Mouse (Mus musculus): Measurements from ENCODE around the gene Met.
A peak's percentile ranks its signal among the peaks of the same experiment; 100 is the strongest.

Met gene

DNA sequence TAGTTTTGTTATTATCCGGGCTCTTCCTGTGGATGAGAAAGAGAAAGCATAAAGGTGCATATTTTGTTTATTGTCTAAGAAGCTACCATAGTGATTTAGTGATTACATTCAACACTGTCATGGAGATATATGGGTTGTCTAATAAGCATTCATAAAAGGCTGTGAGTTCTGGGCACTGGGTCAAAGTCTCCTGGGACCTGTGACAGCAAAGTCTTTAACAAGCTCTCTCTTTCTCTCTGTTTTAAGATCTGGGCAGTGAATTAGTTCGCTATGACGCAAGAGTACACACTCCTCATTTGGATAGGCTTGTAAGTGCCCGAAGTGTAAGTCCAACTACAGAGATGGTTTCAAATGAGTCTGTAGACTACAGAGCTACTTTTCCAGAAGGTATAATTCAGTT lies 85.2 kb downstream of the Met start:
- DNase-seq (ENCODE audit: low spot score in 2 of 2), result no peak

DNA sequence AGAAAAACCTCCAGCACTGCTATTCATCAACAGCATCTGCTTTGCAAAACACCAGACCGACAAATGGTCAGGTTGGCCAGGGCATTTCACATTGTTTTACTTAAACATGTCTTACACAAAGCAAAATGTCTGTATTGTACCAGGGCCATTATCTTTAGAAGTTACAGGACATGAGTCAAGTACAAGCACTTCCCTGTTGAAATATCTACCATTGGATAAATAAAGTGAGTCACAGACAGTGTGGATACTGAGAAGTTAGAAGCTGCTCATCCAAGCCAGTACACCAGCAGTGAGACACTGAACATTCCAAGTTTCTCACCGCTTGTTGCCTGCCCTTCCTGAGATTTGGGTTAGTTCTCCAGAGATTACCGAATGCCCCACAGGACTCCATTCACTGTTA lies 86.0 kb downstream of the Met start:
- no peak for DNase-seq (ENCODE audit: low spot score in 2 of 2)

DNA sequence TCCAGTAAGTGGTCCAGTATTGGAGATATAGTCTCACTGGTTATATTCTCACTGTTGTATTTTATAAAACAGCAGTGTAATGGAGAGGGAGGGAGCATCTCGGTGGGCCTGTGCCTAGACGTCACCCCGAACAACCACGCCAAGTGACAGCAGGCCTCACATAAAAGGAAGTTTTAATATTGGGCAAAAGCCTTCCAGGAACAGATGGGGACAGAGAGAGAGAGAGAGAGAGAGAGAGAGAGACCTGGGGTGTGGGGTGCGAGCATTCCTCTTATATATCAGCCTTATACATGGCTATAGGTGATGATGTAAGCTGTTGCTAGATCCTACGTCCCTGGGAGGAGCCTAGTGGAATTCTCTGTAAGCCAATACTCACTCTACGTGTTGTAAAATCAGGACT lies 90.7 kb downstream of the Met start:
- no peak for DNase-seq (ENCODE audit: low spot score in 2 of 2)

DNA sequence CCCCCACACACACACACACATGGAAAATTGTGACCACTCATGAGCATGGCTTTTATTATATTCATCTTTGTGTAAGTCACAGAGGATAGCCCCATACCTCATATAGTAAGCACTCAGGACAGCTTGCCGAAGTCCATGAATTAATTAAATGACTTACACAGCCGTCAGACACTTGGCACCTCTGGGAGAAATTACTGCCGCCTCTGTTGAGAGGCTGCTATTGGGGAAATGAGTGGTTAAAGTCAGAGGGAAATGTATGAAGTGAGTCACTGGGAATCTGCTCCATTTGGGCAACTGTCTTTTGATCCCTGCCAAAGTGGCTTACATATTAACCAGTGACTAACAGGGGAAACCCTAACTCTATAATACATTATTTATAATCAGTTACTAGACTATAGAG lies 91.2 kb downstream of the Met start:
- no peak for DNase-seq (ENCODE audit: low spot score in 2 of 2)

DNA sequence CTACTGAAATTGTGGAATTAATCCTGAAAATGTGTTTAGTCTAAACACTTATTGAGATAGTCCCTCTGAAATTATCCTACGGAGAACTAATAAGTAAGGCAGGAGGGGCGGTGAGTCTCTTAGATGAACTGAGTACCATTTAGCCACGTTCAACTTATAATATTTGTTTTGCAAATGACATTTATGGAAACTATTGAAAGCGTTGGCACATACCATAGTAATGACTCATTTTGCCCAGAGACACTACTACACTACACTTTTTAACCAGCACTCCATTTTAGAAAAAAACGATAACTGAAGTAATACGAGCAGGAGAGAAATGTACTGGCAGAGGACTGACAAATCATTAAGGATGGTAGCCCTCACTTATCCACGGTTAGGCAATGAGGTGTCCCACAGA lies 92.1 kb downstream of the Met start:
- no peak for DNase-seq (ENCODE audit: low spot score in 2 of 2)

DNA sequence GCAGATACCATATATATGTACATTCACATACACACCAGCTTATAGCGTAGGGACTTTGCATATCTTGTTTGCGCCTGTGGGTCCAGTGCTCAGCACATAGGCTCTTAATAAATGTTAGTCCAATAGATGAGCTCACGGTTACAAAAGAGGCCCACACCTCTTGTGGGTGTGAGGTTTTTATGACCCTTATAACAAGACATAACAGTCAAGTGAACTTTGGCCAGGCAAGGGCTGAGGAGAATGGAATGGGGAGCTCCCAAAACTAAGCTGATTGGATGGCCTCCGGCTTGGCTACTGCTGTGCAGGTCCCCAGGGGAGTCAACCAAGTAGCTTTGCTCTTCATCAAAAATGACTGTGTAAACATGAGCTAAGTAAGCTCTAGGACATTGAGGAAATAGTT lies 96.1 kb downstream of the Met start:
- DNase-seq (ENCODE audit: low spot score in 2 of 2), result no peak

DNA sequence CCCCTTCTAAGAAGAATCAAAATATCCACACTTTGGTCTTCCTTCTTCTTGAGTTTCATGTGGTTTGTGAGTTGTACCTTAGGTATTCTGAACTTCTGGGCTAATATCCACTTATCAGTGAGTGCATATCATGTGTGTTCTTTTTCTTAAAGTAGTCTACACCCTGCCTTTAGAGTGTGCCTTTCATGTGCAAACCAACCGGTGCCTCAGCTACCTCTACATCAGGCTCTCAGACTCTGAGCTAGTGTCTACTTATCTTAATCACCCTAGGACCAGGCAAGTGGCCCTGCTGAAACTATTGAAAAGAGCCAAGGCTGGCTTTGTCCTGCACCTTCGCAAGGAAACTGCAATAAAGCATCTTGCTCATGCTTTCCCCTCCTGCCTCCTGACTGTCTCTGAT lies 97.7 kb downstream of the Met start:
- no peak for DNase-seq (ENCODE audit: low spot score in 2 of 2)

DNA sequence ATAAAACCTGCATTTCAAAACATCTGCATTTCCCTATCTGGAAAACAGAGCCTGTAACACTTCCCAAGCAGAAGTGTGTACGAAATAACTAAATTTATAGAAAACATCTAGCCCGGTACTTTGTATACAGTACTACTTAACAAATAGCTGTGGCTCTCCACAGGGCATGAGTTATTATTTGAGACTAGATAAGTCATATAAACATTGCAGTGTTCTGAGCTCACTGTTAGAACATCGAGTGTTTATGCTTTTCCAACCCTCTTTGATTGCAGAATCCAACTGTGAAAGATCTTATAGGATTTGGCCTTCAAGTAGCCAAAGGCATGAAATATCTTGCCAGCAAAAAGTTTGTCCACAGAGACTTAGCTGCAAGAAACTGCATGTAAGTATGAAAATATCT lies 98.3 kb downstream of the Met start:
- no peak for DNase-seq (ENCODE audit: low spot score in 2 of 2)

DNA sequence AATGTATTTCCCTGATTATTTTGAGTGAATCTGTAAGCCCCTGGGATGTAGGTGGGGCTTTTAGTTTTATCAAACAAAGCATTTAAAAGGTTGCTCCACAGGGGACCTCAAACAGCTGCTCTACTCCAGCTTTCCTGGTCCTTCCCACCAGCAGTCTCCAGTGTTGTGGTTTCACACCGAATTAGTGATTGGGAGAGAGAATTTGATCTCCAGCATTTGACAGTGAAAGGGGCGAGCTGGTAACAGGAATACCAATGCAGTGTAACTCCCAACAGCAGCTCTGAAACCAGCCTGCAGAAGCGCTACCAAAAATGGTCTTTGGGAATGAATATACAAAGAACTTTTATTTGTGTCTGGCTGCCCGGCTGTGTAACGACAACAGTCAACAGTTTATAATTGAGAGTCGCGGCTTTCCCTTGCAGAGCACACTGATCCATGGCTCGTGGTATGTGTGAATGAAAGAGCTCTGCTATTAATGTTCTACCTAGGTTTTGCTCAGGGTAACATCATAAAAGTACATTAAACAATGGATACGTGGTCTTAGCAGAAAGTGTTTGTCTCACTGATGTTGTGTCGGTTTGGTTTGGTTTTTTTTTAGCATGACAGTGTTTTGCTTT lies 99.0 kb downstream of the Met start:
- DNase-seq (ENCODE audit: low spot score in 2 of 2), result no peak

DNA sequence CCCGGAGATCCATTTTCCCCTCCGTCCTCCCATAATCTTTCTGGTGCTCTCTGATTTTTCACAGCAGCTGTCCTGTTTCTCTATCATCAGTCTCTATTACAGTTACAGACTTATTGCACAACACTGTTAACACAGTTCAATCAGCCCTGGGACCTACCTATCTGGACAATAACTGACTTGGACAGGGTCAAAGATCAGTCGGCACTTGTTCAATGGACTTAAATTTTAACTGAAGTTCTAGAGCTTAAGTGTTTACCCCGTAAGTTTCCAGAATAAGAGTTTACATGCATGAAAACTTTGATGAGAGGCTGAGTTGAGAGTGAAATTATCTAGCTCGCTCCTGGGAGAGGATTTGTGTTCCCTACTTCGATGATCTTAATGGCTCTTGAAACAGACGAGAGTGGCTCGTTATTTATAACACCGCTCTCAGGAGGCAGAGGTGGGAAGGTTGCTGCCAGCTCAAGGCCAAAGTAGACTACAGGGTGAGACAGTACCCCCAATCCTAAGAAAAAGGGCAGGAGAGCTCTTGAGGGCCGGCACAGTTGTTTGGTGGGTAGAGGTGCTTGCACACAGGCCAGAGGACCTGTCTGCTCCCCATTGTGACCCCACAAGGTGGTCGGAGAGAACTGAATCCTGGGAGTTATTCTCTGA lies 105.2 kb downstream of the Met start:
- no peak for DNase-seq (ENCODE audit: low spot score in 2 of 2)

DNA sequence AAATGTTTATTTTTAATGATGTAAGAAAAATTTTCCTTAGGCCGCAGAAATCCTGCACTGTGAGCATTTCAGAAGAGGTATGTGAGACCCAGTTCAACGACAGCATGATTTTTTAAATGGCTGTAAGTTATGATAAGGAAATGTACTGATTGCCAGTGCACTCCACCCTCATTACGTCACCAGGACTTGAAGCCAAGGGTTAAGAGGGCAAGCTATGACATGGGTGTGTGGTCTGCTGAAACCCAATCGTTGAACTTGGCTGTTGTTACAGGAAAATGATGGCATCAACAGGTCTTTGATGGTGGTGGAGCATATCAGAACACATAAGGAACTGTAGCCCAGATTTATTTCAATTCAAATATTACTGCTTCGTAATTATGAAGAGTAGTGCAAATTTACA lies 109.6 kb downstream of the Met start:
- no peak for DNase-seq (ENCODE audit: low spot score in 2 of 2)

DNA sequence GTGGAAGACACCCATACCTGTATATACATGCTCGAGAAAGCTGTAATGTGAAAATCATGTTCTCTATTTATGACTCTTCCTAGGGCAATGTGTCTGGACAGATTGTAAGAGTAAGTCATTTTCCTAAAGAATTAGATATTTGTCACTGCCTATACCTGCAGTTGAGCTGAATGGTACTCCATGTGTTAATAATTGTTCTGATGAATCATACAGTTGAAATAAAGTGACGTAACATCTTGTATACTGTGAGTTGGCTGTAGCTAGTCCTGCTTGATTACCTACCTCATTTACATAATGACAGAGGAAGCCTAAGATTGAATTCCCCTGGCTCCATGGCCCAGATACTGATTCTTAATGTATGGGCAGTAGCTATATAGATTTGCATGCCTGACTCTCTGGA lies 110.1 kb downstream of the Met start:
- no peak for DNase-seq (ENCODE audit: low spot score in 2 of 2)

DNA sequence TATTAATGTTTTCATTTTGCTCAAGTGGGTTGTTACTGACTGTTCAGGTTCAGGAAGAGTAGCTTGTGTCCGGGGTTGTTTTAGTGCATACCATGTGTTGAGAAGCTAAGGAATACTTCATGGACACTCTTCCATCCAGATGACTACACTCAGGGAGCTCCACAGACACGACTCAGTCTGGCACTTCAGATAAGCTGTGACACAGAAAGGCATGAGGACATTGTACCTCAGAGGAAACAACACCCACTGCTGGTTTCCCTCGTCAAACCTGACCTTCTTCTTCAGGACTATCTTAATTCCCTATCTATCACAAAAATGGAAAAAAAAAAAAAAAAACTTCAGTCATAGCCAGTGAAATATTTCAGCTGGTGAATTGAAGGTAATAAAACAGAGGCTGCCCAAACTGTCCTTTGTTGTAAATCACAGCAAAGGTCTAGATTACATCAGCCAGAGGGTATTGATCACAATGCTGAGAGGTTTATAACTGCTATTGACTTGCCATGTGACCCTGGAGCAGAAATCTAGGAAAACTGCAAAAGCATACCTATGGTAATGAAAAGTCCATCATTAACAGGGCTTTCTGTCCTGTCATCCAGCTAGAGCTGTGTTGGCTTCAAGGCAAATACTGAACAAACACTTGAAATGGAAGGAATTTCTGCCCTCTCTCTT lies 114.6 kb downstream of the Met start:
- DNase-seq (ENCODE audit: low spot score in 2 of 2), result no peak

DNA sequence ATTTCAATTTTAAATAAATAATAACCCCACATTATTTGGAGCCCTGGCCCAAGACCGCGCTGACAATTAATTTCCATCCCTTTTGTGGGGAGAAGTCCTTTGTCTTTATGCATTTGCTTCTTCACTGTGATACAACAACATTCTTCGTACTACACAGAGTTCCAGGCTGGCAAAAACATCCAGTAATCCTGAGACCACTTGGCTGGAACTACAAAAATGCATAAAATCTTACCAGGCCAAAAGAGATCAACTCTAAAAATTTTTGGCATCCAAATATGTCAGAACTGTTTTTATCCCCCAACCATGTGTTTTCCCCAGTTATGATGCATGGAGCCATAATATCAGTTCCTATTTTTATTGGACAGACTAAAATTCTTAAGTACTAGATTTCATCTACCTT lies 116.7 kb downstream of the Met start:
- DNase-seq (ENCODE audit: low spot score in 2 of 2), result no peak

DNA sequence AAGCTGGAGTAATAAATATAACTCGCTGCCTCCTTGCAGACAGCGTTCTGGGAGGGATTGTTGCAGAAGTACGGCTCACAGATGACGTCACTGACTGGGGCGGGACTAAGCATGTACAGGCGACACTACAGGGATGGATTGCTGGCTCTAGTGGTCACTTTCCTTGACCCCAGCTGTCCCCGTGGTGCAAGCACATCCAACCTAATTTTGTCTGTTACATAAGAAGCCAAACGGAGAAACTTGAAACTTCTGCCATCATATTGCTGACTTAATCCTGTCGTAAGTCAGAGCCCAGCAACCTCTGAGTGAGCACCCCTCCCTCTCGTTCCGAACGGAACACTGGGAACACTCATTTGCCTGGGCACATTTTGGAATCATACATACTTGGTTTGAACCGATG lies 120.4 kb downstream of the Met start:
- peak; percentile 30 to 41 for DNase-seq (ENCODE audit: low spot score in 2 of 2)

DNA sequence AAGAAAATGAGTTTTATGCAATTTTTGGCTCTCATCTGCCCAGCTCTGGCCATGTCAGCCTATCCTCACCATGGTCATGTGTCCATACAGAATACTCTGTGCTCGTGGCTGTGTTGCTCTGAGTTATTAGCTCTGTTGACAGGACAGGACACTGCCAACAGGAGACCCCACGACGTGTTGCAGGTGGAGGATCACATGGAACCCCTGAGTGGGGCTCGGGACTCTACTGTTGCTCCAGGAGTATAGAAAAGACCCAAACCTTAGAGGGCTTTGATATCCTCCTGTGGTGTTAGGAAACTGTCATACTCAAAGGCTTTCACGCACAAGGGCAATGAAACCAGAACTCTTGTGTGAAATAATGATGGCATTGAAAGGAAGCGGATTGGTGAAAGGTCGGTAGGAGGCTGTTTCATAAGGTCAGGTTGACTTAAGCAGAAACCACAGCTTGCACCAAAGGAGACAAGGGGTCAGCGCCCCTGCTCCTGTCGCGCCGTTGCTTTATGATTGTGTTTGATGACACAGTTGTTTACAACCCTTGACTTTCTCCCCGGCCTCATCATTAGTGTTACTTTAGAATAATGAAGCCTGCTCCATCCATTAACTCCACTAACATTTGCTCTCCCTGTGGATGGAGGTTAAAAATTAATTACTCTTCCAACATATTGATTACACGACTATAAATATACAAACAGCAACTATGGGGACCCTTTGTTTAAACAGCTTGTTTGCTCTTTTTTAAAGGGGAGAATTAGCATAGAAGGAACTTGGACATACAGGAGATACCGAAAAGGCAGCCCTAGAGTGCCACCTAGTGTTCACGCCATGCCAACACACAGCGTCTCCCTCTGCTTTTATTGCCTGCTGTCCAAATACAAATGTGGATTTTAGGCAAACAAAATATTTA lies 125.7 kb downstream of the Met start:
- peak; percentile 45 to 68 for DNase-seq (ENCODE audit: low spot score in 2 of 2)

DNA sequence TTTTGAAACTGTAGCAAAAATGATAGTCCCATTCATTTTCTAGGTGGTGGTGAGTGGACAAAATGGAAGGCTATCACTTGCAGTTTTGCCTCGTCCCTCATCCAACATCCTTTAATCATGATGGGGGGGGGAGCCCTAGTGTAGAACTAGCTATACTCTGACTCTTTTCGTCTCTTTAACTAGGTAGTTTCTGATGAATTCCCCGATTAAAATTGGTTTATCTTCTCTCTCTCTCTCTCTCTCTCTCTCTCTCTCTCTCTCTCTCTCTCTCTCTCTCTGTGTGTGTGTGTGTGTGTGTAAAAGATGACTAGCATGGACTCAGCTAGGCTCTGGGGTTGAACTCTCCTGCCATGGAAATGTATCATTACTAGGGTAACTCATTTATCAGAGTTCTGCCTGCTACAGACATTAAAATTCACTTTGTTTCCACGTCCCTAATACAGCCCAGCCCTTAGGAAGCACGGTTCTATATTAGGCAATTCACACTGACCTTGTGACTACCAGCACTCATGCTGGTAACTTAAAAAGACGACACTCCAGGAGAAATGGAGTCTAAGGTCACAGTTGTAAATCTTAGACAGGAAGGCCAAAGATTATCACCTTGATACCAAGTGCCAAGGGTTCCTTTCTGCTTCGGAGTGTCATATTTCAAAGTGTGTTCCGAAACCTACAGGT lies 126.5 kb downstream of the Met start:
- DNase-seq (ENCODE audit: low spot score in 2 of 2), result no peak

DNA sequence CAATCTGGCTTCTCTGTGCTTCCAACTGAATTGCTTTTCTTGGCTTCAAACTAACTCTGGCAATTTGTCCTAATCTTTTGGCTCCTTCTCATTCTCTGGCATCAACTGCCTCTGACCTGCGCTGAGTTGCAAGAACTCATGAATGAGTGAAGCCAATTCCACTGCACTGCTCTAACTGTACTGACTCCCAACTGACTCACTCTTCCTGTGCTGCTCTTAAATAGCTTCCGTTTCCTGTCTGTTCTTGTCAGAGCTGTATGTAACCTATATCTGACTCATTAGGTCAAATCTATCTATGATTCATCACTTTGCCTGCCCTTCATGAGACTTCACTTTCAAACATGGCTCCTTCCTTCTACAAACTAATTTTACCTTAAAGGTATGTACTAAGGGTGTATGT lies 130.4 kb downstream of the Met start:
- no peak for DNase-seq (ENCODE audit: low spot score in 2 of 2)

DNA sequence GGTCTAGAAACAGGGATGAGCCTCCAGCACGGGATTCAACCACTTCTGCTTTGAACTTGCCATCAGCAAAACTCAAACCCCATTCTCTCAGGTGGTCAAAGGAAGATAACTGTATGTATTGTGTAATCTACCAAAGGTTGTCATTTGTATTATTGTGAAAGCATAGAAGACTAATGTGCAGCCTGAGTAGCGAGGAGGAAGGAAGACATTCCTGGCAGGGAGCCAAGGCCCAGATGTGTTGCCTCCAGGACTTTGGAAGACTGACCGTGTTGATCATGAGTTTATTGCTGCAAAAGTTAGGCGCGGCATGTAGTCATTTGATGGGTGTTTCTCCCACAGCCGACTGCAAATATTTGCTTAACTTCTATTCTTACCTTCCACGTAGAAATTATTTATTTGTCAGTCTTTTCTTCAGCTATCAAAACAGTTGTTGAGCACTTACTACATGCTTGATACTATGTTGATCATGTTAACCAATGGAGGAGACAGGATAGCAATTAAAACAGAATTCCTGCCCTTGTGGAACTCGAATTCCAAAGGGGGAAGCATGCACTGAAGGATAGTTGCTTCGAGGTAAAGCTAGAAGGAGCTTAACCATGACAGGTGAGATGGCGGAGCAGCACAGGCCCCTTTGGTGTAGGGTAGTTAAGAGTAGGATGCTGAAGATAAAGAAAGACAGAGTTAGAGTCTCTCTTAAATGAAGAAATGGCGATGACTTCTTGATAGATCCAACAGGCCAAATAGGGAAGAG lies 132.3 kb downstream of the Met start:
- DNase-seq (ENCODE audit: low spot score in 2 of 2), result peak in 1 of 2 experiments; percentile 9

DNA sequence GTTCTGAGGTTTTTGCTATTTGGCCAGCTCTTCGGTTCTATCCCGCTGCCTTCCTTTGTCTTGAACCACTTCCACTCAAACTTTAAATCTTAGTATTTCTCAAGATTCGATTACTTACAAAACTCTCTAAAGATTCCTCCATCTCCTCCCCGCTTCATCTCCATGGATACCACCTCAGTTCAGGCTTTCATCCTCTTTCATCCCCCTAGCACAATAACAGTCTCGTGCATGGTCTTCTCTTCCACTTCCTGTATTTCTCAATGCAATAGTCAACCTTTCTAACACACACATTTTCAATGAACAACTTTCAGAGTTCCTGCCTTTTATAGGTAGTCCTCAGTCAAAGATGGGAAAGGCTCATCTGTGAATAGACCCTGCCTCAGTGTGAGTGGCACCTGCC lies 135.8 kb downstream of the Met start:
- no peak for DNase-seq (ENCODE audit: low spot score in 2 of 2)

DNA sequence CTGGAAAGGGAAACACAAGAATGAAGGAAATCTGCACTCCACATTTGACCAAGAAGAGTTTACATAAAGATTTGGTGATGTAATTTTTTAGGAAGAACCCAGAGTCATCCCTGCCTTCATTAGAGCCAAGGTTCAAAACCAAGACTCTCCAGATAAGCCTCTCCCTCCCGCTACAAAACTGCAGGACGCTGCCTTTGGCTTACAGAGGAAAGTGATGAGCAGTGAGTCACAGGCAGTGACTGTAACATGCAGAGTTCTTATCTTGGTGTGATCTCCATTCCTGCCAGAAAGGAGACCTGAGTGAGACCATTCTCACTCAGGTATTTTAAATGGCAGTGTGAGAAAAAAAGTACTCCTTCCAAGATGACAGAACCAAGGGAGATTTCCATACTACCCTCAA lies 137.9 kb downstream of the Met start:
- no peak for DNase-seq (ENCODE audit: low spot score in 2 of 2)
